Mouse (Mus musculus) macrophage (primary cell): ENCODE data around the gene Ptbp1. TPM values are rescaled to one million over a fixed set of nuclear protein-coding genes. Genes with fewer than 3 reads are reported as not detected.
"Not testable (repeated sequence)": the region's sequence is repeated elsewhere in the genome, so short reads cannot be mapped to it uniquely, and the experiment has no call there.

Experiments
- H3K27ac ChIP-seq: fragments of 350-480 bp; formaldehyde crosslinking; 2 replicates; pipeline ENCODE4 v1.9.0; 2021
- H3K36me3 ChIP-seq: fragments of 350-480 bp; formaldehyde crosslinking; 2 replicates; pipeline ENCODE4 v1.9.0; 2021; ENCODE audit errors: inconsistent target
- H3K4me3 ChIP-seq: fragments of 350-480 bp; formaldehyde crosslinking; 2 replicates; pipeline ENCODE4 v1.9.0; 2021; ENCODE audit errors: inconsistent target
- H3K79me2 ChIP-seq: fragments of 350-480 bp; formaldehyde crosslinking; 2 replicates; pipeline ENCODE4 v1.9.0; 2021; ENCODE audit errors: inconsistent target
- WGBS: methylation state at CpG from one replicate; pipeline ENCODE4 v1.1.7; 2026; ENCODE audit warnings: inconsistent platforms; ENCODE audit not compliant: missing documents; 5-methylcytosine and 5-hydroxymethylcytosine counted together
- polyA plus RNA-seq: library from polyadenylated mRNA; stranded (reverse); fragments of 250-400 nt; gene quantifications from 3 replicates; pipeline ENCODE4 v1.2.4, GENCODE M21; 2018; ENCODE audit warnings: inconsistent platforms

Gene Ptbp1
- polyA plus RNA-seq, 1 experiment from 2014 or later: 143 TPM

DNA sequence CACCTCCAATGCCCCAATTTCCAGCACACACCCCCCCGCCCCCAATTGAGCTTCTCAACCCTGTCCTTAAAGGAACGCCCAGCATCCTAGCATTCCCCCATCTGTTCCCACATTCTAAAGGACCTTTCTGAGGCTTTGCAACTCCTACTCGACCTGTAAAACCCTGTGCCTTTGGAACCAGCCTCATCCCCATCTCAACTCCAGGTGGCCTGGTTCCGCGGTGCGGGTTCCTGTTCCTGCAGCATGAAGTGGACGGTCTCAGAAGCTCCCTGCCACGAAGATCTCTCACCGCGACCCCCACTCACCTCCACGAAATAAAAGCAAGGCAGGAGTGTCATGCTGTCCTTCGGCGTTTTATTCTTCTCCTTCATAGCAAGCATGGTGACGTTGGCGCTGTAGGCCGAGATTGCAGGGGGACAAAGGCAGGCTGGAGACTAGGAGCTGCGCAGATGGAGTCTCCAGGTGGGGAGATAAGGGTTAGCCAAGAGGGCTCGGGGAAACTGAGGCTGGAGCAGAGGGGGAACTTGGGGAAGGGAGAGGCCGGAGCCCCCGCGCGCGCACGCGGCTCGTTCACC lies 19.6 kb downstream of the Ptbp1 start:
- 6% methylated on average over 26 of the region's 26 CpGs for WGBS
- Histone ChIP-seq H3K36me3 (no peaks in the 10 kb centered on the region), H3K4me3 (no peak overlapping the region; the same call in 1 of the 2 replicates), H3K27ac (no peak overlapping the region), H3K79me2 (no peaks in the 10 kb centered on the region)

DNA sequence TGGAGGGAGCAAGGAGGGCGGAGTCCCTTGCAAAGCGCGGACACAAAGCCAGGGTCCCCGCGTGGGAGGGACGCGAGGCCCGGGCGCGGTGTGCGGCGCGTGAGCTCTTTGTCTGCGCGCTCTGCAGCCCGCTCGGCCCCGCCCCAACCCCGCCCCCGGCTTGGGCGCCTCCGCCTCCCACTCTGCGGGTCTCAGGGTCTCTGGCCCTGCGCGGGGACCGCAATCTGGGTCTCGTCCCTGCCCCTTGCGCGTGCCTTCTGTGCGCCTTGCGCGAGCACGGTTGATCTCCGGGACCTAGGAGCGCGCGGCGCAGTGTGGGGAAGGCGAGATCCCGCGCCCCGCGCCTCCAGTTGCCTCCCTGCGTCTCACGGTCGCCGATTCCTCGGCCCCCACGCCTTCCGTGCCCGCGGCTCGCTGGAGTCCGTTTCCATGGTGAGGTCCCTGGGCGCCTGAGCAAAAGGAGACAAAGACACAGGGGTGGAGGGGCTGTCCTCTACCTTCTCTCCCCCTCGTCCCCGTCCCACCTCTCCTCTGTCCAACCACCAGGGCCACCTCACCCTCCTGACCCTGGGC lies 20.1 kb downstream of the Ptbp1 start, which contains the start of the genes Prtn3 and Plppr3:
Prtn3 (plus strand) TSS at position 187 of the 573 bp plus-strand sequence.
Plppr3 (minus strand) TSS at position 345 of the 573 bp plus-strand sequence.
- H3K4me3 ChIP-seq: peak within 1 kb of the TSS; percentile 5; the same call in 1 of the 2 replicates
- H3K27ac ChIP-seq: no peak within 1 kb of the TSS
- H3K36me3 ChIP-seq: no peaks in the 10 kb centered on the region
- no peaks in the 10 kb centered on the region for H3K79me2 ChIP-seq
- 2% methylated on average over 56 of the region's 57 CpGs for WGBS

DNA sequence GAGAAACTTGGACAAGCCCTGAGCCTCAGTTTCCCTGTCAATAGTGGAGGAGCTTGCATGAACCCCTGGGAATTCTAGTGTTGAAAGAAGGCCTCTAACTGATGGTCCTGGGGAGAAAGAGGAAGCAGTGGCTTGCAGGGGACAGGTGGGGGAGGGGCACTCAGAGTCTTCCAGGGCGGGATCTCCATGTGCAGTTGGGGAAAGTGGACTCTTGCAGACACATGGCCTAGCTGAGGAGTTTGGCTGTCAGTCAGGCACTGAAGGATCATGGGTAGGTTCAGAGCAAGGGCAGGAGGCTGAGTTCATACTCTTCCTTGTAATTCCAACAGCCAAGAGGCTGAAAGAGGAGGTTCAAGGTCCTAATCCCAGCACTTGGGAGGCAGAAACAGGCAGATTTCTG lies 22.9 kb downstream of the Ptbp1 start:
- peak overlapping the region; percentile 82 for H3K27ac ChIP-seq

DNA sequence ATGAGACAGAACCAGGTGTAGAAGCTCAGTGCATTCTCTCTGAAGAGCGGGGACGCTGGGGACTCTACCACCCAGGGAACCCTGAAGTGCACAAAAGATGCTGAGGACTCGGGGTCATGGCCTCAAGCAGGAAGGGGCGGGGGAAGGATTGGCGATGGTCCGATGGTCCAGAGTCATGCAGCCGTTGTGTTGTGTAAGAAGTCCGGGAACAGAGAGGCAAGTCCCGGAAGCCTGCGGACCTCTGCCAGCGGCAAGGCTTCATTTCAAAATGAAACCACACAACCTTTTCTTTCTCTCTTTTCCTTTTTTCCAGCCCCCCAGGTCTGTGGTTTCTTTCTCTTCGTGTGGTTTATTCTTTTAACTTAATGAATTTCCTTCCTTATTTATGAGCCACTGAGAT lies 23.5 kb downstream of the Ptbp1 start:
- Histone ChIP-seq H3K4me3 (peak overlapping the region; percentile 1; the same call in 1 of the 2 replicates), H3K79me2 (no peaks in the 10 kb centered on the region; the same call in 1 of the 2 replicates), H3K36me3 (no peaks in the 10 kb centered on the region), H3K27ac (peak overlapping the region; percentile 82)
- 2% methylated on average over 12 of the region's 12 CpGs for WGBS

More for the DNA sequence above, 22.9 kb downstream of the Ptbp1 start:
- 10% methylated on average over 1 of the region's 1 CpGs for WGBS
- Histone ChIP-seq H3K36me3 (no peaks in the 10 kb centered on the region), H3K4me3 (no peak overlapping the region), H3K79me2 (no peaks in the 10 kb centered on the region; the same call in 1 of the 2 replicates)

DNA sequence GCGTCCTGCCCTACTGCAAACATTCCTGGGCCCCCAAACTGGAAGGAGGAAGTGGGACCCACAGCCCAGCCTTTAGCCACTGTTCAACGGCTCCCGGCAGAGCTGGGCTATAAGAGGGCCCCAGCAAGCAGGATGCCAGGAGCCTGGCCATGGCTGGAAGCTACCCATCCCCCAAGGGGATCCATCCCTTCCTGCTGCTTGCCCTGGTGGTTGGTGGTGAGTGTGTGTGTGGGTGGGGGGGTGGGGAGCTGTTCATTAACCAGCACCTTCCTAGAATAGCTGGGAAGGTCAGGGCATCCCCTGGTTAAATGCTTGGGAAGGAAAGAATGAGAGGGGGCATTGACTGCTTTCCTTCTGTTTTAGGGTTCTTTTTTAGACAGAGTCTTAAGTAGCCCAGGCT lies 25.3 kb downstream of the Ptbp1 start:
- WGBS: 15% methylated on average over 3 of the region's 3 CpGs
- Histone ChIP-seq H3K79me2 (no peaks in the 10 kb centered on the region; the same call in 1 of the 2 replicates), H3K4me3 (no peak overlapping the region), H3K27ac (no peak overlapping the region), H3K36me3 (no peaks in the 10 kb centered on the region)

DNA sequence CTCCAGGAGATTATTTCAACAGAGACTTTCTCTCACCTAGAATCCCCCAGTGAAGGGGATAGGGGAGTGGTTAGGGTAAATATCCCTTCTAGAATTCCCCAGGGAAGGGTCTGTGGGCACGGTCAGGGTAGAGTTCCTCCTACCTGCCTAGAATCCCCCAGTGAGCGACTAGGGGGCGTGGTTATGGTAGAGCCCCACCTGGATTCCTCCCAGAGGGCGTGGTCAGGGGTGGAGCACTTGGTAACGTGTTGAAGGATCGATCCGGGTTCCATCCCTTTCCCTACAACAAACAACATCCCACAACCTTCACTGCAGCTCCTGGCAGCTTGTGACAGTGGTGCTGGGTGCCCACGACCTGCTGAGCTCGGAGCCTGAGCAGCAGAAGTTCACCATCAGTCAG lies 26.5 kb downstream of the Ptbp1 start:
- Histone ChIP-seq H3K4me3 (no peak overlapping the region), H3K79me2 (no peaks in the 10 kb centered on the region; the same call in 1 of the 2 replicates), H3K36me3 (no peaks in the 10 kb centered on the region), H3K27ac (no peak overlapping the region)
- WGBS: 24% methylated on average over 9 of the region's 9 CpGs

DNA sequence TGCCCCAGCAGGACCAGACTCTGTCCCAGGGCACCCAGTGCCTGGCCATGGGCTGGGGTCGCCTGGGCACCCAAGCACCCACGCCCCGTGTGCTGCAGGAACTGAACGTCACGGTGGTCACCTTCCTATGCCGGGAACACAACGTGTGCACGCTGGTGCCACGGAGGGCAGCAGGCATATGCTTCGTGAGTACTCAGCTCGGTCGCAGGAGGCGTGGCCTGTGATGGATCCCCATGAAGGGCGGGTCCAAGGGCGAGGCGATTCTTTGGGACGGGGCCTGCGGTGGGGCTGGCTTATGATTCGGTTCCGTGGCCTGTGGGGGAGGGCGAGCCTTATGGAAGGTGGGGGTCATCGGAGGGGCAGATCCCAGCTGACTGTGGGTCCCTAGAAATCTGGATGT lies 27.8 kb downstream of the Ptbp1 start:
- 6% methylated on average over 22 of the region's 22 CpGs for WGBS
- H3K4me3 ChIP-seq: no peak overlapping the region
- no peaks in the 10 kb centered on the region for H3K36me3 ChIP-seq
- no peak overlapping the region for H3K27ac ChIP-seq
- no peaks in the 10 kb centered on the region; the same call in 1 of the 2 replicates for H3K79me2 ChIP-seq

DNA sequence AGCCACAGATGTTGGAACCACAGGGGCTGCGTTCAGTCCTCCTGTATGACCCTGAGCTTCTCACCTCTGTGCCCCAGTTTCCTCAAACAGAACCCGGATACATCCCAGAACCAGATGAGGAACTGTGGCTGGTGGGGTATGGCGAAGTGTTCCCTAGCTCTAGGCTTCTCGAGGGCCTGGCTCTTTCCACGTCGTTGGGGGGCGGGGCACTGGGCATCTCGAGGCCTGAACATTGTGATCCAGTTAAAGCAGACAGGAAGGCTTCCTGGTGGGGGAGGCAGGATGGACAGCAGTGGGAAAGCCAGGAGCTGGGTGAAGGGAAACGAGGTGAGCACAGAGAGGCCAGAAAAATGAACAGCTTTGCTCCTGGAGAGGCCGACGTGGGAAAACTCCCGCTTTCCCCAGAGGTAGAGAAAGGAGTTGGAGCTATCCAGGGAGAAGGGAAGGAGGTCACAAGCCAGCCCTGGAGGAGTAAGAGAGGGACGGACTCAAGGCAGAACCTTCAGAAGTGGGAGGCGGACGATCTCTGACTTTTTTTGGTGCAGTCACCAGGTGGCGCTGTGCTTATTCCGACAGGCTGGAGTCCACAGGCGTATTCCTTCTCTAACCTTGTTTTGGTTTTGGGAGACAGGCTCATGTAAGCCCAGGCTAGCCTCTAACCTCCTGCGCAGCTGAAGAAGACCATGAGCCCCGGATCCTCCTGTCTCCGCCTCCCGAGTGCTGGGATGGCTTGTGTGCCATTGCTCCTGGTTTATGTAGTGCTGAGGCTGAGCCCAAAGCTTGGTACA lies 29.3 kb downstream of the Ptbp1 start:
- no peak overlapping the region for H3K4me3 ChIP-seq
- no peaks in the 10 kb centered on the region; the same call in 1 of the 2 replicates for H3K79me2 ChIP-seq
- H3K36me3 ChIP-seq: no peaks in the 10 kb centered on the region
- WGBS: 12% methylated on average over 21 of the region's 22 CpGs
- H3K27ac ChIP-seq: no peak overlapping the region

DNA sequence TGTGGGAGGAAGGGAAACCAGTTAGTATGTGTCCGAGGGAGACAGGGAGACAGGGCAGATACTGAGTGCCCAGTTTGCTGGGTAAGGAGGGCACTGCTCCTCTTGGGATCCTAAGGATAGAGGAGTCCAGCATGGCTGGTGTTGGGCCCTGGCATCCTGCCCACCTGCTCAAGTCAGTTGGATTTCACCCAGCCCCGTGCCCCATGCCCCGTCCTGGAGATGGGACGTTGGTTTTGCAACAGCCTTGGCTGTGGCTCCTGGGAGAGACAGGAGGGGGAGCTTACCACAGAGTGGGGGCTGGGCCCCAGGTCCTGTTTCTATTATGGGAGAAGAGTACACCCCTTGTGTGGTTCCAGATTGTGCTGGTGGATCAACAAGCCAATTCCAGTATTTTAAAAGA lies 30.2 kb downstream of the Ptbp1 start:
- Histone ChIP-seq H3K27ac (no peak overlapping the region), H3K4me3 (no peak overlapping the region), H3K79me2 (no peaks in the 10 kb centered on the region; the same call in 1 of the 2 replicates), H3K36me3 (no peaks in the 10 kb centered on the region)
- 17% methylated on average over 4 of the region's 4 CpGs for WGBS

DNA sequence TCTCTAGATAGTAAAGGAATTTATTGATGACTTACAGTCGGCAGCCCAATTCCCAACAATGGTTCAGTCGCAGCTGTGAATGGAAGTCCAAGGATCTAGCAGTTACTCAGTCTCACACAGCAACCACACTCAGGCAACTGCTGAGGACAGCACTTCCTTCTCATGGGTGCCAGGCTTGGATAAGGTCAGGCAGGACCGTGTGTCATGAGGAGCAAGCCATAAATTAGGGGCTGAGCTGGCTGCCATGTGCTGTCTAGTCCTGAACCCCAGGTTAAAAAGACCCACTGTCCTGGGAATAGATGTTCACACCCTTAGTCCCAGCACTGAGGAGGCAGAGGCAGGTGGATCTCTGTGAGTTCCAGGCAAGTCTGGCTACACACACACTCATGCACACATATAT lies 30.7 kb downstream of the Ptbp1 start:
- not testable (repeated sequence) for H3K27ac ChIP-seq, H3K79me2 ChIP-seq, H3K4me3 ChIP-seq, H3K36me3 ChIP-seq
- WGBS: 10% methylated on average over 2 of the region's 3 CpGs

DNA sequence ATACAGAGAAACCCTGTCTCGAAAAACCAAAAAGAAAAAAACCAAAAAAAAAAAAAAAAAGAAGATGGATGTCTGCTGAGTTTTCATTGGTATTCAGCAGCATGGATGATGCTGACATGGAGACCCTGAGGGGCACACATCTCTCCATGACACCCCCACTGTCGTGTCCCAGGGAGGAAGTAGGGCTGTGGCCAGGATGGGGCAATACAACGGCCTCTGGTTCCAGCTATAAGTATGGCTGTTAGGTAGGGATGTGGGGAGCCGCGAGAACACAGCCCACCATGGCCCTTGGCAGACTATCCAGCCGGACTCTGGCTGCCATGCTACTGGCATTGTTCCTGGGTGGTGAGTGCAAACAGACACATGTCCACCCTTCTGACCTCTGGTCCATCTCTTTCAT lies 31.8 kb downstream of the Ptbp1 start, which contains the start of gene Elane:
Elane (plus strand) TSS at position 194 of the 400 bp plus-strand sequence.
- Histone ChIP-seq H3K27ac (no peak within 1 kb of the TSS), H3K36me3 (no peaks in the 10 kb centered on the region), H3K79me2 (no peaks in the 10 kb centered on the region; the same call in 1 of the 2 replicates), H3K4me3 (no peak within 1 kb of the TSS)
- WGBS: 42% methylated on average over 6 of the region's 6 CpGs

DNA sequence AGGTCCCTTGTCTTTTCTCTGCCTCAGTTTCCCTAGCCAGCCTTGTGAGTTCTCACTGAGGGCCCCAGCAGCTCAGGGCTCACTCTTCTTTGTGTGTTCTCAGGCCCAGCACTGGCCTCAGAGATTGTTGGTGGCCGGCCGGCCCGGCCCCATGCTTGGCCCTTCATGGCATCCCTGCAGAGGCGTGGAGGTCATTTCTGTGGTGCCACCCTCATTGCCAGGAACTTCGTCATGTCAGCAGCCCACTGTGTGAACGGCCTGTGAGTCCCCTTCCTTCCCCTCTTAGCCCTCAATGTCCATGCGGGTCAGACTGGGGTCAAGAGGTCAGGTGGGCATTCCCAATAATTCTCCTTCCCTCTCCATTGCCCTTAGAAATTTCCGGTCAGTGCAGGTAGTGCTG lies 32.4 kb downstream of the Ptbp1 start:
- Histone ChIP-seq H3K27ac (no peak overlapping the region), H3K4me3 (no peak overlapping the region), H3K36me3 (no peaks in the 10 kb centered on the region), H3K79me2 (no peaks in the 10 kb centered on the region)
- 51% methylated on average over 8 of the region's 8 CpGs for WGBS

DNA sequence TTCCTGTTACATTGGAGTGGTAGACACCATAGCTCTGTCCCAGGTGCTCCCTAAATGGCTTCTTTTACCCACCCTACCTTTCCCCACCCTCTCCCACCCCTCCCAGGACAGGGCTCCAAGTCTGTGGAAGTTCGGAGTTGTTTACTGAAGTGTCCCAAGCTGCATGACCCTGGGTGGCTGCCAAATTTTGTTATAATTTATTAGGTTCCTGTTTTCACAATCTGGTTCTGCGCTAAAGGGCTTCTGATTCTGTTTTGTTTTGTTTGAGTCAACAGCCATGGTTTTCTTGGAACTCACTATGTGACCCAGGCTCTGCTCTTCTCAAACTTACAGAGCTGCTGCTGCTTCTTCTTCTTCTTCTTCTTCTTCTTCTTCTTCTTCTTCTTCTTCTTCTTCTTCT lies 35.2 kb downstream of the Ptbp1 start:
- Histone ChIP-seq H3K79me2 (no peaks in the 10 kb centered on the region), H3K36me3 (no peaks in the 10 kb centered on the region), H3K4me3 (no peak overlapping the region), H3K27ac (no peak overlapping the region)
- WGBS: 0% methylated on average over 2 of the region's 2 CpGs

DNA sequence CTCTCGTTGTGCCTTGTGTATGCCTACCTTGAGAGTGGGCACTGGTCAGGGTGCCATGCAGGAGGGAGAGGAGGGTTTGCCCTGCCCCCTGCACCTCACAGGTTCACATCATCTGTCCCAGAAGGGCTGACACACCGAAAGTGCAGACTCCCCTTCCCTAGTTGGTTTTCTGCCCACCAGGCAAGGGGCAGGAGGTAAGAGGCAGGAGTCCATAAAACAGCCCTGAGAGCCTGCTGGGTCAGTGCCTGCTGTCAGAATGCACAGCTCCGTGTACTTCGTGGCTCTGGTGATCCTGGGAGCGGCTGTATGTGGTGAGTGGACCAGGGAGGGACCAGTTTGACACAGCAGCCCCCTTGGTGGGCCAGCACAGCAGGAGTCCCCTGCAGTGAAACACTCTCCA lies 36.4 kb downstream of the Ptbp1 start, which contains the start of gene Cfd:
Cfd (plus strand) TSS at position 184 of the 400 bp plus-strand sequence.
- 81% methylated on average over 5 of the region's 5 CpGs for WGBS
- H3K27ac ChIP-seq: no peak within 1 kb of the TSS

More for the DNA sequence above, 36.4 kb downstream of the Ptbp1 start, which contains the start of gene Cfd:
- Histone ChIP-seq H3K36me3 (no peaks in the 10 kb centered on the region), H3K79me2 (no peaks in the 10 kb centered on the region), H3K4me3 (no peak within 1 kb of the TSS)
